Mouse (Mus musculus) embryo, embryonic 10.5 days (tissue): Measurements from ENCODE around the gene Olfr1166.
"Not testable (repeated sequence)": the region's sequence is repeated elsewhere in the genome, so short reads cannot be mapped to it uniquely, and the experiment has no call there.

Source experiments
- DNase-seq: peaks from one replicate; pipeline ENCODE4 v3.0.0-alpha.2; 2015; ENCODE audit warnings: low spot score

The Olfr1166 gene

DNA sequence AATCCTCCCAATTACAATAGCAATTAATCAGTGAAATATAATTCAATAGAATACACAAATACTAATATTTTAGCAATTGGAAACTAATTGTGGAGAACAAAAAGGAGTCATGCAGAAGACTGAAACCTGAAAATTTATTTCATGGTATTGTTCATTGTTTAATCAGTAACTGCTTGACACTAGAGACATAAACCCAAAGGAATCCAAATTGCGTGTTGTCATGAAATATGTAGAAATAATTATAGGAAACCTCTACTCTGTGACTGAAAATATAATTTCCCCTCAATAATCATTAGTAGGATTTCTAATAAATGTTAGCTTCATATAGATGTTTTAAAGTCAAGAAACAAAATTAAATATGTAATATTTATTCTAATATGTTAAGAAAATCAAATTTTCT is at the start of gene Olfr1166:
TSS of gene Olfr1166 (minus strand) at position 101 of the 400 bp plus-strand sequence.
- no peak for DNase-seq

DNA sequence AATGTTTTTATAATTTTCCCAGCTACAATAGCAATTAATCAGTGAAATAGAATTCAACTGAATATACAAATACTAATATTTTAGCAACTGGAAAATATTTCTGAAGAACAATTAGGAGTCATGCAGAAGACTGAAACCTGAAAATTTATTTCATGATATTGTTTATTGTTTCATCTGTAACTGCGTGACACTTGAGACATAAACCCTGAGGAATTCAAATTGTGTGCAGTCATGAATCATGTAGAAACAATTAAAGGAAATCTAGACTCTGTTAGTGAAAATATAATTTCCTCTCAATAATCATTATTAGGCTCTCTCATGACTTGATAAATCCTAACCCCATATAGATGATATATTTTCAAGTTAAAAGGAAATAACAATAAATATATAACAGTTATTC is 27.0 kb upstream of the Olfr1166 start, which contains the start of gene Olfr1167:
TSS of gene Olfr1167 (minus strand) at position 101 of the 400 bp plus-strand sequence.
- DNase-seq, result not testable (repeated sequence)

DNA sequence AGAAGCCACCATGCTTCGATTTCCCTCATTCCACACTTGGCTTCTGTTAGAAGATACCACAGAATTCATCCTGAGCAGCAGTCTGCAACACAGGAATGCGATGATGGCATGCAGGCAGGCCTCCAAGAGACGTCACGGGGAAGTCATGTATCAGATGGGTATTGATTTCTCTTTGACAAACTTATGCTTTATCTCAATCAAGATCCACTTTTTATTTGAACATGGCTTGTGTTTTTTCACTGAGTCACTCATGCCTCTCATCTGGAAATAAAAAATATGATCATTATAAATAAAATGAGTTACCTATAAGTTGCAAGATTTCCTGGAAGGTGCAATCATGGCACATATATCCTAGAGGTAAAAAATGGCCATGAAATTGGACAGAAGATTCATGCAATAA is 34.2 kb downstream of the Olfr1166 start, which contains the start of gene Olfr1164:
TSS of gene Olfr1164 (minus strand) at position 101 of the 400 bp plus-strand sequence.
- no peak for DNase-seq
